In the genomic region with DNA sequence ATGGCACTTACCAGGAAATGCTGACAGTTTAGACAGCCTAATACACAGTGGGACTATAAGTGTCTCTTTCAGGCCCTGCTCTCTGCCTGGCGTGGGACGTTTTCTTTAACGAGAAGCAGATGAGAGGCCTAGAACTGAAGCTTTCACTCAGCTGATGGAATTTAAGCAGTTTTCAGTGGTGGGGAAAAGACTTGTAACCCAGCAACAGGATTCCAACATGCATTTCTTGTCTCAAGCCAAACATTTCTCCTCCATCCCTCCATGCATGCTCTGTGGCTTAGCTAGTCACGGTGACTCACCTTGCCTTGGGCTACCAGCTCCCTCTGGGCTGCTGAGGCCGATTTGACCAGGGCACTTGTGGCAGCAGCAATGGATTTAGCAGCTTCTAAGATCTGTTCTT, we compare ENCODE assay signal across 16 mouse cellular contexts.
A peak's percentile ranks its signal among the peaks of the same experiment; 100 is the strongest.
DNase-seq lines count a peak whose midpoint lies in the region; ATAC-seq and TF ChIP-seq lines count a peak whose summit lies in the region.
"Had no signal": no experiment of that assay in that cellular context is flagged by ENCODE, and none has a peak within 500 bp of the region (broad histone marks: within the 10 kb centered on the region; RNA-seq: fewer than 3 reads in every experiment).

No protein-coding gene starts in this region.

- no peak for ATAC-seq in forebrain, embryonic 13.5 days
- 0 out of 2 replicates have a peak, but pooled peaks have one; percentile 63 for ATAC-seq in limb, embryonic 15.5 days (ENCODE audit: insufficient number of reproducible peaks, low FRiP score, low TSS enrichment, low read depth)
- ATAC-seq: forebrain, embryonic 16.5 days; inflammation-experienced regulatory T-cells, adult 6 months; midbrain, embryonic 16.5 days had no signal

- H3K27me3 ChIP-seq in forebrain, embryonic 10.5 days (ENCODE audit: poor library complexity, severe bottlenecking), result no peaks in the 10 kb centered on the region
- no peaks in the 10 kb centered on the region for H3K27me3 ChIP-seq in forebrain, embryonic 13.5 days
- no peaks in the 10 kb centered on the region for H3K27me3 ChIP-seq in limb, embryonic 15.5 days
- H3K27me3 ChIP-seq: kidney, embryonic 15.5 days had no signal

- peaks cover 6% of the 10 kb centered on the region for H3K4me1 ChIP-seq in forebrain, embryonic 10.5 days
- H3K4me1 ChIP-seq in forebrain, embryonic 13.5 days, result no peaks in the 10 kb centered on the region
- H3K4me1 ChIP-seq in embryonic fibroblast, embryonic 13.5 days (ENCODE audit: control insufficient read depth, insufficient read depth, low read length), result peaks cover 13% of the 10 kb centered on the region
- H3K4me1 ChIP-seq in limb, embryonic 15.5 days, result peaks cover 7% of the 10 kb centered on the region
- H3K4me1 ChIP-seq: kidney, embryonic 15.5 days had no signal

- intact Hi-C loops in gastrocnemius, postnatal 14 days (cut with DNase I; ENCODE audit: low total_unique reads), result no loop called here

- no peak overlapping the region for H3K4me2 ChIP-seq in forebrain, embryonic 13.5 days
- H3K4me2 ChIP-seq in limb, embryonic 15.5 days, result no peak overlapping the region
- H3K4me2 ChIP-seq: kidney, embryonic 15.5 days; lung, embryonic 14.5 days had no signal

- no peak overlapping the region for H3K9ac ChIP-seq in forebrain, embryonic 13.5 days
- no peak overlapping the region for H3K9ac ChIP-seq in limb, embryonic 15.5 days
- H3K9ac ChIP-seq: kidney, embryonic 15.5 days; lung, embryonic 14.5 days had no signal

- TF ChIP-seq CTCF in embryonic fibroblast, embryonic 13.5 days (IDR thresholded peaks at IDR 0.05; ENCODE audit: borderline replicate concordance, insufficient read depth, low read length), result no peak

- 76% methylated on average over 5 of the region's 5 CpGs for WGBS in forebrain, embryonic 10.5 days
- 72% methylated on average over 5 of the region's 5 CpGs for WGBS in forebrain, embryonic 13.5 days
- 26% methylated on average over 5 of the region's 5 CpGs for WGBS in limb, embryonic 15.5 days

- TF ChIP-seq POLR2A in embryonic fibroblast, embryonic 13.5 days (IDR thresholded peaks at IDR 0.05; ENCODE audit: low read depth, low read length), result no peak

- H3K36me3 ChIP-seq in forebrain, embryonic 10.5 days (replicated peaks), result peaks cover 17% of the 10 kb centered on the region
- peaks cover 9% of the 10 kb centered on the region for H3K36me3 ChIP-seq in forebrain, embryonic 13.5 days (ENCODE audit: poor library complexity, severe bottlenecking)
- peaks cover 6% of the 10 kb centered on the region for H3K36me3 ChIP-seq in limb, embryonic 15.5 days
- H3K36me3 ChIP-seq: kidney, embryonic 15.5 days had no signal

- 0 out of 2 replicates have a peak overlapping the region, but pooled peaks have one; percentile 30 for H3K27ac ChIP-seq in forebrain, embryonic 10.5 days
- H3K27ac ChIP-seq in forebrain, embryonic 13.5 days, result no peak overlapping the region
- H3K27ac ChIP-seq in embryonic fibroblast, embryonic 13.5 days (ENCODE audit: insufficient read depth, low read length), result peak overlapping the region; percentile 97
- peak overlapping the region; percentile 86 for H3K27ac ChIP-seq in limb, embryonic 15.5 days
- H3K27ac ChIP-seq: gastrocnemius, adult 2 months; kidney, embryonic 15.5 days; layer of hippocampus, adult 2 months had no signal

- no peak overlapping the region for H3K4me3 ChIP-seq in forebrain, embryonic 10.5 days
- no peak overlapping the region for H3K4me3 ChIP-seq in forebrain, embryonic 13.5 days
- H3K4me3 ChIP-seq in embryonic fibroblast, embryonic 13.5 days (ENCODE audit: insufficient read depth, low read length), result no peak overlapping the region
- H3K4me3 ChIP-seq in limb, embryonic 15.5 days, result no peak overlapping the region
- H3K4me3 ChIP-seq: gastrocnemius, adult 2 months; kidney, embryonic 15.5 days; layer of hippocampus, adult 2 months had no signal

- no peak for DNase-seq in forebrain, embryonic 10.5 days (ENCODE audit: extremely low spot score, low spot score)
- peak; percentile 58 for DNase-seq in embryo, embryonic 10.5 days (ENCODE audit: low spot score)
- DNase-seq in gastrocnemius, postnatal 14 days, result no peak
- no peak for DNase-seq in left cerebral cortex, adult 9 months (ENCODE audit: low spot score in 2 of 2)
- no peak for DNase-seq in right cerebral cortex, postnatal 4 days
- DNase-seq: cerebellum, adult 8-10 months; gastrocnemius, adult 2 months; lung, embryonic 14.5 days had no signal

- no peaks in the 10 kb centered on the region for H3K9me3 ChIP-seq in forebrain, embryonic 10.5 days
- H3K9me3 ChIP-seq in forebrain, embryonic 13.5 days (replicated peaks), result no peaks in the 10 kb centered on the region
- H3K9me3 ChIP-seq in limb, embryonic 15.5 days, result no peaks in the 10 kb centered on the region
- H3K9me3 ChIP-seq: kidney, embryonic 15.5 days had no signal
